Mouse (Mus musculus): ENCODE data around the gene Calr.

- no peak for TF ChIP-seq CTCF (IDR thresholded peaks at IDR 0.05; ENCODE audit: insufficient read depth, low read length)
- no peak for TF ChIP-seq POLR2A (IDR thresholded peaks at IDR 0.05; ENCODE audit: borderline replicate concordance, extremely low read depth, low read depth, low read length)
These were observed 9.7 kb upstream of the Calr start for GRCm38 (mm10) chr8:84856434-84856833.

Data from lung, adult 2 months (tissue).